Mouse (Mus musculus) lung, postnatal 0 days (tissue): ENCODE data around the gene Prdm16.

ENCODE experiments used
- CTCF ChIP-seq: IDR thresholded peaks from 2 replicates; pipeline ENCODE4 v1.5.1; 2016; ENCODE audit warnings: antibody characterized with exemption, mild to moderate bottlenecking
- EP300 ChIP-seq: IDR thresholded peaks from 2 replicates; pipeline ENCODE4 v1.6.1; 2016; ENCODE audit warnings: antibody characterized with exemption, mild to moderate bottlenecking, control low read depth

GRCm38 (mm10) chr4:154492268-154492667 is 144.4 kb downstream of the Prdm16 start:
- TF ChIP-seq CTCF (no peak), EP300 (no peak)
